ENCODE assay signal across 21 mouse cellular contexts in the genomic region with DNA sequence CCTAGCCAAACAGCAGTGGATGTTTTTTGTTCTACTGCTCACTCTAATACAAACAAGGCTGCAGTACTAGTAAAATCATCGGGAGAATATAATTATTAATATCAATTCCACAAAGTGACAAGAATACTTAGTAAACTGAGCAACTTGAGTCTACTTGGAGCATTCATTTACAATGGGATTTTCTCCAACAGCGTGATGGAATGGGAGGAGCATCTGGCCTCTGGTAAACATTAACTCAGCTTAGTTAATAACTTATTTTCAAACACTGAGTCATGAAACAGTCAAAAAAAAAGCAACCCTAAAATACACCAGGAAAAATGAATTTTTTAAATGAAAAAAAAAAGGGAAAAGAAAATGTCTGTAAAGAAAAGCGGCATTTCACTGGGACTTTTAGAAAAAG. TPM values are rescaled to one million over a fixed set of nuclear protein-coding genes. Genes with fewer than 3 reads are reported as not detected.
"Had no signal": no experiment of that assay in that cellular context is flagged by ENCODE, and none has a peak within 500 bp of the region (broad histone marks: within the 10 kb centered on the region; RNA-seq: fewer than 3 reads in every experiment).

No protein-coding gene starts in this region.

- H3K27ac ChIP-seq: lung, embryonic 15.5 days; macrophage; midbrain, embryonic 13.5 days; neural tube, embryonic 13.5 days; neural tube, embryonic 15.5 days had no signal

- ATAC-seq: lung, postnatal 0 days; midbrain, embryonic 13.5 days; midbrain, embryonic 16.5 days had no signal

- DNase-seq: lung, adult 2 months; lung, postnatal 14 days; lung, postnatal 36 days; right cerebral cortex, adult 18-20 months; right cerebral cortex, postnatal 25 days; right cerebral cortex, postnatal 4 days; spleen, adult 18-20 months; thymus, adult 18-20 months; thymus, postnatal 14 days; thymus, postnatal 36 days had no signal

- H3K27me3 ChIP-seq: lung, embryonic 15.5 days; megakaryocyte, embryonic 14.5 days; midbrain, embryonic 13.5 days; neural tube, embryonic 13.5 days; neural tube, embryonic 15.5 days had no signal

- H3K4me1 ChIP-seq: lung, embryonic 15.5 days; megakaryocyte, embryonic 14.5 days had no signal

- H3K4me3 ChIP-seq: lung, embryonic 15.5 days; megakaryocyte, embryonic 14.5 days; midbrain, embryonic 13.5 days; myocyte; neural tube, embryonic 13.5 days; neural tube, embryonic 15.5 days had no signal

- H3K9me3 ChIP-seq: lung, embryonic 15.5 days; megakaryocyte, embryonic 14.5 days; midbrain, embryonic 13.5 days; neural tube, embryonic 13.5 days; neural tube, embryonic 15.5 days had no signal

- H3K9ac ChIP-seq: lung, embryonic 15.5 days; midbrain, embryonic 13.5 days; neural tube, embryonic 13.5 days; neural tube, embryonic 15.5 days had no signal

- H3K36me3 ChIP-seq: lung, embryonic 15.5 days; midbrain, embryonic 13.5 days; neural tube, embryonic 13.5 days; neural tube, embryonic 15.5 days had no signal

- H3K4me2 ChIP-seq: lung, embryonic 15.5 days; midbrain, embryonic 11.5 days; midbrain, embryonic 13.5 days; neural tube, embryonic 13.5 days; neural tube, embryonic 15.5 days had no signal

RNA-seq across cellular contexts. Expression of a gene that starts 12.2 kb away (rescaled TPM):
- total RNA-seq: megakaryocyte progenitor cell, adult 5-6 weeks had no signal
- polyA plus RNA-seq: macrophage had no signal
